Mouse (Mus musculus) gastrocnemius, postnatal 4 days (tissue): ENCODE results near the gene Aqp3. TPM values are rescaled to one million over a fixed set of nuclear protein-coding genes. Genes with fewer than 3 reads are reported as not detected.
"Not testable (repeated sequence)": the region's sequence is repeated elsewhere in the genome, so short reads cannot be mapped to it uniquely, and the experiment has no call there.

Source experiments
- DNase-seq, 2 experiments: peaks; one replicate each; pipeline ENCODE4 v3.0.0; 2021 to 2022; ENCODE audit warnings: low spot score in 2 of 2, mixed read lengths in 2 of 2
- total RNA-seq, 2 experiments: library from RNA; stranded (reverse); gene quantifications; 2 replicates each; pipeline ENCODE4 v1.2.3; 2021

Gene Aqp3
- total RNA-seq, 2 experiments from 2014 or later: 0.49 TPM; not detected in 1

GRCm38 (mm10) chr4:41107440-41107839, 9.5 kb upstream of the Aqp3 start:
- no peak for DNase-seq

DNA sequence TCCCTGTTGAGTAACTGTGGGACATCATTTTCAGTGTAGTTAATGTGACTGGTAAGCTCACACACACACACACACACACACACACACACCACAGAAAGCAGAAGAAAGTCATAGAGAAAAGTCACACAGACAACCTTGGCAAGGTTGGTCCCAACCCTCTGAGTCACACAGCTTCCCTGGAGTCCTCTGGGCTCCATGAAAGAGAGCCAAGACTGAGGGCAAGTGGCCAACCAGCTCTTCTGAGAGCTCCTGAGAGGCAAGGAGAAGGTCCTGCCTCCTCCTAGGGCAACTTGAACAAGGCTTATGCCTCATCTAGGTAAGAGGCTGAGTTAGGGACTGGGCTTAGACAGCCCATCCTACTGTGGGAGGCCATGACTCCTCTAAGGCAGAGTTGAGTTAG, 4.9 kb upstream of the Aqp3 start:
- DNase-seq: peak in 1 of 2 experiments; percentile 6

DNA sequence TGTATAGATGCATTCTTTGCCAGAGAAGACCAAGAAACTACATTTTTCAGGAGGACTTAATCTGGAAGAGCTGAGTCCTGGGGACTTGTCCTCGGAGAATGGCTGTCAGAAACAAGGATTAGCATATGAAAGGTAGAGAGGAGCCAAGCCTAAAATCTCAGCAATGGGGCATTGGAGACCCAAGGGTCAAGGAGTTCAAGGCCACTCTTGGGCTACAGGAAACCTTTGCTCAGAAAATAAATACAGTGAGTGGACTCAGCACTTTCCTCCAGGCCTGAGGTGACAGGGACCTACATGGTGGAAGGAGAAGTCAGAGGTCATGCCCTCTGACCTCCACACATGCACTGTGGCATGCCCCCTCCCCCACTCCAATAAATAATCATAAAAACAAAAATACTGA, 3.0 kb upstream of the Aqp3 start:
- no peak for DNase-seq

DNA sequence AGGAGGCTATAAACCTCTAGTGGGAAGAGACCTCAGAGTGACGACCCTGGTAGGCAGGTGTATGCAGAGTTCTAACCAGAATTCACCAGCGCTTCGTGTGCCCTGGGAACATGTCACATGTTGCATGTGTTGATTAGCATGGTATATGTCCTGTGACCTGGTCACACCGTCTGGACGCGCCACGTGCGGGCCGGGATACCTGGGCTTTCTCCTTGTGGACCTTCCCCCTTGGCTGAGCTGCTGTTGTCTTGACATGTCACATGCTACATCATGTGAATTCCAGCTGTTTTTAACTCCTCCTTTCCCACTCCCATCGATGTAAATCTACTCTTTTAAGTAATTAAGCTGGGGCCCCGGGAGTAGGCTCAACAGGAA, 581 bp upstream of the Aqp3 start:
- peak in 1 of 2 experiments; percentile 6 for DNase-seq

GRCm38 (mm10) chr4:41097381-41097780, 602 bp downstream of the Aqp3 start:
- no peak for DNase-seq

DNA sequence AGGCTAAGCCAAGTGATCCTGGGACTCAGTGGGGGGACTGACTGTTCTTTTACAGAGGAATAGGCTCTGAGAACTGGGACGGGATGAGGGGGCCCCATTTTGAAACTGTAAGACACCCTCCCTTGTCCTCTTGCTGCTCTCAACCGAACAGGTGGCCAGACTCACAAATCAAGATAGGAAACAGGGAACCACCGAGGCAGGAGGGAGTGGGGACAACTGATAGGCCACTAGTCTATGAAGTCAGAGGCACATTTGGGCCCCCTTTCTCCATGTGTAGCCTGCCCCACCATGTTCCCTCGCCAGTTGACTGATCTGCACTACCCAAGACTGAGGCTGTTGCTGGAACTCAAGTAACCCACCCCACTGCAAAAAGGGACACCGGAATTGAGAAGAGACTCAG, 1.2 kb downstream of the Aqp3 start:
- DNase-seq: peak in 1 of 2 experiments; percentile 6

- DNase-seq: peak in 1 of 2 experiments; percentile 13
Observed at GRCm38 (mm10) chr4:41096169-41096568, 1.8 kb downstream of the Aqp3 start.

DNA sequence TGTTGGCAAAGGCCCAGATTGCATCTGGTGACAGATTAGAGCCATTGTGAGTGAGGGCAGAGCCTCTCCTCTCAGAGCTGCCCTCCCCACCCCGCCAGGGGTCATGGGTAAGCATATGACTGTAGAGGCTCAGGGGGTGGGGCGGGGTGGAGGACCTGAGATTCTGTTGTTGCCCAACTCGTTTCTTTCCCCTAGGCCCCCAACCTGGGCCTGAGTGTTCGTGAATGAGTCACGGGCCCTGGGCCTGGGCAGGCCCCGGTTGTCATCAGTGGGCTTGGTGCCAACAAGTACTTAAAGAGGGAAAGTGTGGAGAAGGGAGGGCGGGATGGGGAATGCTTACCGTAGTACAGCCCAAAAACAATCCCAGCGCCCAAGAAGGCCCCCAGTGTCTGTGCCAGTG, 3.6 kb downstream of the Aqp3 start:
- DNase-seq: no peak

DNA sequence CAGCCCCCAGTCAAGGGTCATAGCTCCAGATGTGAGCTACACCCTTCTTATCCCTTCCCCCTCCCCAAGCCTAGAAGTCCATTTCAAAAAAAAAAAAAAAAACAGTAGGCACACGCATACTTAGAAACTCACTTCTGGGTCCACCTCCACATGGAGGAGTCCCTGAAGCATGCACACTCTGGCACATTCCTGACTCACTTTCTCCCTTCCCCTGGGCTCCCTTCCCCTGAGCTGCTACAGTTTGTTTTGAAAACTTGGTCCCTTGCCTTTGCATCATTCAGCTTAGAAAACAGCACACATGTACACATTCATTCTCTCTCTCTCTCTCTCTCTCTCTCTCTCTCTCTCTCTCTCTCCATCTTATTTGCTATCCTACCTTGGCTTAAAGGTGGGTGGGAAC, 5.0 kb downstream of the Aqp3 start:
- no peak for DNase-seq

DNA sequence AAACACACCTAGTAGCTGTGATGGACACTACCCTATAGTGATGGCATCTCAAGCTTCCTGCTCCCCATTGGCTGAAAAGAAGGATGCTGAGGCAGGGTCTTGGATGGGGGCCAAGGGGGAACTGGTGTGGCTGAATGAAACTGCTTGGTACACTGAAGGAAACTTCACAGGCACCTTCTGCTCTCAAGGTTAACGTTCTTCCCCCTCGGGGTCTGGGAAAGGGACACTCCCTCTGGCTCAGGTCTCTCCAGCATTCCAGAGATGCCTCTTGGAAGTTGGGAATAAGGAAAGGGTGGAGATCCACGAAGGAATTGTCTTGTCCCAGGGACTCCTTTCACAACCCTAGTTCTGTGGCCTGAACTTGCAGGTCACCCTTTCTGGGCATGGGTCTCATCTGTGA, 6.6 kb downstream of the Aqp3 start:
- no peak for DNase-seq

DNA sequence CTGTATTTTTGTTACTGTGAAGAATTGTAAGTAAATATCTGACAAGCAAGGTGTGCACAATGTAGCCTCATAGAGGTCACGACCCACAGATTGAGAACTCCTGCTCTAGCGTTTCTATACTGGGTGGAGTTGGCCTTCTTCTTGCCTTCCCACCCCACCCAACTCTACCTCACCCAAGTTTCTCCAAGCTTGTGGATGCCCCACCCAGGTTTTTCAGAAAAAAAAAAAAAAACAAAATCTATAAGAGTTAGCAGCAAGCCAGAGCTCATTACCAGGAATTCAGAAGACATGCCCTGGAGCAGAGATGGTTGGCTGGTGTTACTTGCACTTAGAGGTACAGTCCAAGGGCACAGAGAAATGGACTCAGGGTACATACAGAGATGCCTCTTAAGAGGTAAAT, 8.3 kb downstream of the Aqp3 start:
- DNase-seq: no peak

GRCm38 (mm10) chr4:41089189-41089588, 8.8 kb downstream of the Aqp3 start:
- DNase-seq: no peak

GRCm38 (mm10) chr4:41087459-41088298, 10.3 kb downstream of the Aqp3 start:
- DNase-seq: no peak

GRCm38 (mm10) chr4:41086947-41087346, 11.0 kb downstream of the Aqp3 start:
- no peak for DNase-seq

DNA sequence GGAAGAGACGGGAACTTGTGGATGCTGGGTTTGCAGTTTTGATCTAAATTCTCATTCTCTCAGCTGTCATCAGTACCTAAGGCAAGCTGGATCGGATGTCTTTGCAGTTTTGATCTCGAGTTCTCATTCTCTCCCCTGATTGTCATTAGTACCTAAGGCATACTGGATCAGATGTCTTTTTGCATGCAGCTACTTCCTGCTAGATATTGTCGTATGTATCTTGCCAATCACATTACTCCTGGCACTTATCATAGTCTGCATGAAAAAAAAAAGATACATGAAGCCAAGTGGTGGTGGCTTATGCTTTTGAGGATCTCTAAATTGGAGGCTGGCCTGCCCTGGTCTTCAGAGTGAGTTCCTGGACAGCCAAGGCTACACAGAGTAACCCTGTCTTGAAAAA, 13.2 kb downstream of the Aqp3 start:
- DNase-seq: no peak

GRCm38 (mm10) chr4:41082803-41083202, 15.2 kb downstream of the Aqp3 start:
- not testable (repeated sequence) for DNase-seq

GRCm38 (mm10) chr4:41081733-41082132, 16.2 kb downstream of the Aqp3 start:
- DNase-seq: no peak

DNA sequence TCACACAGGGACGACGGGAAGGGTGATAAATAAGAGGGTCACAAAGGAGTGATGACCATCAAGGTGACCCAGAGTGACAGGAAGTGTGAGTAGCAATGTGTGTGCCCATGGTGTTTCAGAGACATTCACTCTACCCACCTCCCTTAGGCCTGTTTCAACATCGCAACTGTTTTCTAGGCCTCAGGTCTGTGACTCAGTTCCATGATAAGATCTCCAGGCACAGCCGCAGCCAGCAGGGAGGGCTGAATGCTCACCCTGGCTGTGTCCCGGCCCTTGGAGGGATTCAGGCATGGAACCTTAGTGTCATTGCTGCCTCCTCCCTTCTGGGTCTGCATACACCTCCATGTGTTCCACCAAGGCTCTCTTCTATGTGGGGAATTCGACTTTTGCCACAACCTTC, 19.3 kb downstream of the Aqp3 start:
- DNase-seq: no peak

DNA sequence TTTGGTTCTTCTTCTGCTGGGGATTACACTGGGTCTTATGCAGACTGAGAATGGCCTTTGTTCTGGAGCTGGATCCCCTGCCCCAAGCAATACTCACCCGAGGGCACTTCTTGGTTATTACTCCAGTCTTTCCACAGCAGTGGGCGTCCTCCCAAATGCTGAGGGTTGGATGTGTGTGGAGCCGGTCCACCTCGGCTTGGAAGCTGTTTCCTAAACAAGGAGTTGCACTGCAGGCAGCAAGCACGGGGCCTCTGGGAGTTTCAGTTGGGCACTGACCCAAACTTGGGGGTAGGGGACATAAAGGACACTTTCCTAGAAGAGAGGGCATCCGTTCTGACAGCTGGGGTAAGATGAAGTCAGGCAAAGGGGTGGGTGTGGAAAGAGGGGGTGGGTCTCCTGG, 23.5 kb downstream of the Aqp3 start:
- DNase-seq: no peak

DNA sequence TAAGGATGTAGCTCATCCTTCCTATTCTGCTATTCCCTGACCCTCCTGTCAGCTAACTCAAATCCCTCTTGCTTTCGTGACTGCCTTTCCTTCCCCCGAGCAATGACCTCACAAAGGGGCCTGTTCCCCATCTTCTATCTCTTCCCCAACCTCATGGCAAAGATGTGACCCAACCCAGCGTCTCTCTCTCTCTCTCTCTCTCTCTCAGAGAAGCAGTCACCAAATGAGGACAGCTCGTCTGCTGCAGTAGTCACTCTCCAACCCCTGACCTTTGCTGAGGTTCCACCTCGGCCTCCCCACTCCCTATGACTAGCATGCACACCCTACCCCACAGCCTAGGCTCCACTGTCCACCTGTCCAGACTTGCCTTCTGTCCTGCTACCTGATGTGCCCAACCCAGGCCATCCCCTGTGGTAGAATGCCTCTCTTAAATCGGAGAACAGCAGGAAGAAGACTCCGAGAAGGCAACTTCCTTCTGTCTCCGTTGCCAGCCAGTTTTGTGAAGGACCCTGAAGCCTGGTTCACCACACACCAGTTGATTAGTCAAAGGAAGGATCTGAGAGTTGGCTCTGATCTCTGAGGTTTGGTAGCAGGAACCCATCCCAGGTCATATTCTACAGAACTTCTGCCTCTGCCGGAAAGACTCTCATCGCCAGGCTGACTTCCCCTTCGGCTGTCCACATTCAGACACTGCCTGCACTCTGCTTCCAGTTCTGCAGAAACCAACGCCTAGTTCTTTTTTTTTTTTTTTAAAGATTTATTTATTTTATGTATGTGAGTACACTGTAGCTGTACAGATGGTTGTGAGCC, 24.8 kb downstream of the Aqp3 start:
- no peak for DNase-seq

GRCm38 (mm10) chr4:41071500-41072429, 26.2 kb downstream of the Aqp3 start:
- no peak for DNase-seq
